Mouse (Mus musculus): ENCODE results near the gene Vav2. TPM values are rescaled to one million over a fixed set of nuclear protein-coding genes. Genes with fewer than 3 reads are reported as not detected.

Vav2 gene
- total RNA-seq, 2 experiments from 2014 or later: 12.5 to 12.8 TPM

- no peak for DNase-seq (ENCODE audit: extremely low spot score in 1 of 2, low spot score in 1 of 2)
These were observed 208.3 kb downstream of the Vav2 start for GRCm38 (mm10) chr2:27218569-27218968.

GRCm38 (mm10) chr2:27218121-27218544 lies 208.7 kb downstream of the Vav2 start:
- no peak for DNase-seq (ENCODE audit: extremely low spot score in 1 of 2, low spot score in 1 of 2)

GRCm38 (mm10) chr2:27215537-27215936 lies 211.3 kb downstream of the Vav2 start:
- no peak for DNase-seq (ENCODE audit: extremely low spot score in 1 of 2, low spot score in 1 of 2)

Small RNA genes within 50 kb of the gene (microRNA-seq; reads per million reads assigned to microRNA genes)
- gene Gm24049: 0 to 0.18 reads per million in 2 experiments
- 0 reads per million in 2 experiments for gene Mir7578

Other genes with a start within 250 kb of the Vav2 start
- 10 to 100 TPM in 1 of 2 experiments, 1 to 10 TPM in 1; 9.8 to 11.0 TPM for gene Sardh, start 178.7 kb downstream of the Vav2 start, total RNA-seq (2021)
- gene Brd3os, start 15.3 kb upstream of the Vav2 start, total RNA-seq (2021): 10 to 100 TPM; 24.5 to 25.4 TPM
- gene Brd3, start 80.6 kb upstream of the Vav2 start, total RNA-seq (2021): 10 to 100 TPM; 51.0 to 53.7 TPM
- gene Wdr5, start 88.1 kb upstream of the Vav2 start, total RNA-seq (2021): 10 to 100 TPM; 27.6 to 32.6 TPM
- gene Rxra, start 249.4 kb upstream of the Vav2 start, total RNA-seq (2021): 10 to 100 TPM; 22.2 to 29.1 TPM